Mouse (Mus musculus): ENCODE data around the gene N4bp2l1.

- TF ChIP-seq POLR2A (IDR thresholded peaks at IDR 0.05; ENCODE audit: low read depth, low read length) (no peak), CTCF (IDR thresholded peaks at IDR 0.05; ENCODE audit: extremely low read depth, insufficient read depth, insufficient read length, insufficient replicate concordance) (no peak)
Observed at GRCm38 (mm10) chr5:150543184-150543583, 53.8 kb downstream of the N4bp2l1 start.
